Mouse (Mus musculus) E14TG2a.4 (cell line): ENCODE results near the gene 4930595D18Rik.
A peak's percentile ranks its signal among the peaks of the same experiment; 100 is the strongest.

Experiments
- CTCF ChIP-seq: conservative IDR thresholded peaks from 2 replicates; pipeline ENCODE4 v1.5.1; 2014; ENCODE audit warnings: low read length
- NANOG ChIP-seq: IDR thresholded peaks from 2 replicates; pipeline ENCODE4 v1.6.1; 2014; ENCODE audit warnings: borderline replicate concordance, low read length, mixed read lengths
- POU5F1 ChIP-seq: IDR thresholded peaks from 2 replicates; pipeline ENCODE4 v1.6.1; 2014; ENCODE audit warnings: low read length, borderline replicate concordance

DNA sequence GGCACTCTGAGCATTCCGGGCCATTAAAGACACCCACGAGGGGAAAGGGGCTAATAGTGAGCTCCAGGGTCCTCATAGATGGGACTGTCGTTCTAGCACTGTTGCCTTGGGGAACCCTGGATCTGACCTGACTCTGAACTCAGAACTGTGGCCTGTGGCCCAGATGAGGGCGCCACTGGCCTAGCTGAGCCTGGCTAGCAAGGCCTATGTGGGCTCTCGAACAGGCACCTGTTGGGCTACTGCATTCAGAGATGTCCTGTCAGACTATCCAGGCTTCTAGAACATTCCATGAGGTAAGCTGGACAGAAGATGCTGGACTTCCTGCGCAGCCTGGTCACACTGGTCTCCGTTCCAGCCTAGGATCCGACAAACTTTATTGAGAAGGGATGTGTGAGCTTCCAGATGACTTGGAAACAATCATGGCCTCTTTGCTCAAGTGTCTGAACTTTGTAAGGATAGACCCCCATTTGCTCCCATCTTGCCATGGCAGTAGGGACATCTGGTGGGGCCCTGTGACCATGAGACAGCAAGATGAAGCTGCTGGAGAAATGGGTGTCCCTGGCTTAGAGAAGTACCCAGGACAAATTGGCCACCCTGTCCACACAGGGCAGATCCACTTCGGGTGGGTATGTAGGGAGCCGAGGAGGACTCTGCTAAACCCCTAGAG, 19.0 kb downstream of the 4930595D18Rik start:
- peak; percentile 22; the same call in 1 of the 2 replicates for TF ChIP-seq CTCF
- no peak for TF ChIP-seq POU5F1
- TF ChIP-seq NANOG = no peak
